Mouse (Mus musculus) embryonic facial prominence, embryonic 12.5 days (tissue): ENCODE measurements around the gene Mmp21. TPM values are rescaled to one million over a fixed set of nuclear protein-coding genes. Genes with fewer than 3 reads are reported as not detected.
"Not testable (repeated sequence)": the region's sequence is repeated elsewhere in the genome, so short reads cannot be mapped to it uniquely, and the experiment has no call there.

Source experiments
- ATAC-seq: fragments of 200-750 bp; cut with Nextera tagmentation; 2 replicates; pipeline ENCODE4 v1.8.0; 2017; ENCODE audit not compliant: insufficient number of reproducible peaks, insufficient read depth, low FRiP score, low TSS enrichment
- H3K27ac ChIP-seq: fragments of 300-500 bp; sonication (generic); 2 replicates; pipeline ENCODE4 v1.5.1; 2016; ENCODE audit warnings: mild to moderate bottlenecking
- H3K27me3 ChIP-seq: fragments of 300-500 bp; sonication (generic); 2 replicates; pipeline ENCODE4 v1.6.1; 2016; ENCODE audit warnings: mild to moderate bottlenecking, moderate library complexity
- H3K36me3 ChIP-seq: fragments of 300-500 bp; sonication (generic); 2 replicates; pipeline ENCODE4 v1.6.1; 2016; ENCODE audit warnings: mild to moderate bottlenecking
- H3K4me1 ChIP-seq: fragments of 300-500 bp; sonication (generic); 2 replicates; pipeline ENCODE4 v1.6.1; 2016
- H3K4me2 ChIP-seq: fragments of 300-500 bp; sonication (generic); replicated peaks from 2 replicates; pipeline ENCODE4 v1.6.1; 2016; ENCODE audit warnings: mild to moderate bottlenecking, moderate library complexity
- H3K4me3 ChIP-seq: fragments of 300-500 bp; sonication (generic); 2 replicates; pipeline ENCODE4 v1.5.1; 2016; ENCODE audit warnings: mild to moderate bottlenecking
- H3K9ac ChIP-seq: fragments of 300-500 bp; sonication (generic); 2 replicates; pipeline ENCODE4 v1.6.1; 2016; ENCODE audit warnings: mild to moderate bottlenecking, moderate library complexity
- H3K9me3 ChIP-seq: fragments of 300-500 bp; sonication (generic); 2 replicates; pipeline ENCODE4 v1.6.1; 2016; ENCODE audit warnings: mild to moderate bottlenecking, moderate library complexity
- WGBS: fragments of 180-500 bp; shearing (Covaris S2); methylation state at CpG from one replicate; pipeline ENCODE4 v1.1.7; 2016; 5-methylcytosine and 5-hydroxymethylcytosine counted together
- polyA plus RNA-seq: library from polyadenylated mRNA; unstranded; fragments of >200 nt; fragmentation: Nextera tagmentation; extraction: Ambion mirVana; gene quantifications from 2 replicates; pipeline ENCODE4 v1.2.1, GENCODE M21; 2016

Mmp21 gene
- polyA plus RNA-seq, 1 experiment from 2014 or later: 0.12 TPM

- no peak for ATAC-seq
- WGBS: 82% methylated on average over 4 of the region's 4 CpGs
- H3K27ac ChIP-seq: no peak overlapping the region
- no peak overlapping the region for H3K4me3 ChIP-seq
- peaks cover 16% of the 10 kb centered on the region; the same call in 1 of the 2 replicates for H3K36me3 ChIP-seq
- H3K9me3 ChIP-seq: no peaks in the 10 kb centered on the region
- H3K4me1 ChIP-seq: no peaks in the 10 kb centered on the region
- H3K9ac ChIP-seq: no peak overlapping the region
- no peak overlapping the region for H3K4me2 ChIP-seq
- no peaks in the 10 kb centered on the region for H3K27me3 ChIP-seq
Measured at GRCm38 (mm10) chr7:133699885-133700284, 20.0 kb upstream of the Mmp21 start.

- Histone ChIP-seq H3K27me3 (no peaks in the 10 kb centered on the region), H3K9ac (no peak overlapping the region), H3K27ac (no peak overlapping the region), H3K4me3 (no peak overlapping the region), H3K4me2 (no peak overlapping the region), H3K9me3 (no peaks in the 10 kb centered on the region), H3K36me3 (peaks cover 16% of the 10 kb centered on the region; the same call in 1 of the 2 replicates), H3K4me1 (no peaks in the 10 kb centered on the region)
- 86% methylated on average over 12 of the region's 12 CpGs for WGBS
- no peak for ATAC-seq
Measured at GRCm38 (mm10) chr7:133698021-133698709, 18.3 kb upstream of the Mmp21 start.

- H3K9ac ChIP-seq, ATAC-seq, H3K4me2 ChIP-seq, H3K4me1 ChIP-seq, H3K4me3 ChIP-seq, H3K27ac ChIP-seq, H3K27me3 ChIP-seq: not testable (repeated sequence)
- Histone ChIP-seq H3K9me3 (peaks cover 11% of the 10 kb centered on the region; the same call in 1 of the 2 replicates), H3K36me3 (peaks cover 35% of the 10 kb centered on the region)
Measured at GRCm38 (mm10) chr7:133685644-133686043, 5.8 kb upstream of the Mmp21 start.

GRCm38 (mm10) chr7:133684701-133685100 is 4.8 kb upstream of the Mmp21 start:
- Histone ChIP-seq H3K36me3 (peaks cover 25% of the 10 kb centered on the region), H3K4me1 (no peaks in the 10 kb centered on the region), H3K4me3 (no peak overlapping the region), H3K27ac (no peak overlapping the region), H3K4me2 (no peak overlapping the region), H3K27me3 (no peaks in the 10 kb centered on the region), H3K9me3 (peaks cover 11% of the 10 kb centered on the region; the same call in 1 of the 2 replicates), H3K9ac (no peak overlapping the region)
- 95% methylated on average over 6 of the region's 6 CpGs for WGBS
- no peak for ATAC-seq

GRCm38 (mm10) chr7:133684110-133684509 is 4.2 kb upstream of the Mmp21 start:
- Histone ChIP-seq H3K4me3 (no peak overlapping the region), H3K9ac (no peak overlapping the region), H3K4me2 (no peak overlapping the region), H3K27ac (no peak overlapping the region), H3K4me1 (no peaks in the 10 kb centered on the region), H3K27me3 (no peaks in the 10 kb centered on the region), H3K36me3 (peaks cover 19% of the 10 kb centered on the region), H3K9me3 (peaks cover 11% of the 10 kb centered on the region; the same call in 1 of the 2 replicates)
- ATAC-seq: no peak
- WGBS: 82% methylated on average over 5 of the region's 5 CpGs

- Histone ChIP-seq H3K27ac (no peak overlapping the region), H3K9me3 (peaks cover 10% of the 10 kb centered on the region; the same call in 1 of the 2 replicates), H3K4me2 (no peak overlapping the region), H3K36me3 (peaks cover 15% of the 10 kb centered on the region), H3K9ac (no peak overlapping the region), H3K4me3 (no peak overlapping the region), H3K4me1 (no peaks in the 10 kb centered on the region), H3K27me3 (no peaks in the 10 kb centered on the region)
- 78% methylated on average over 5 of the region's 5 CpGs for WGBS
- no peak for ATAC-seq
Measured at GRCm38 (mm10) chr7:133683626-133684025, 3.8 kb upstream of the Mmp21 start.

- no peak overlapping the region for H3K27ac ChIP-seq
Measured at GRCm38 (mm10) chr7:133679439-133679838, 422 bp downstream of the Mmp21 start.

GRCm38 (mm10) chr7:133678716-133679115 is 1.1 kb downstream of the Mmp21 start:
- no peak overlapping the region for H3K27ac ChIP-seq
- H3K9ac ChIP-seq: no peak overlapping the region
- H3K4me3 ChIP-seq: no peak overlapping the region
- no peaks in the 10 kb centered on the region for H3K9me3 ChIP-seq
- no peak for ATAC-seq
- no peak overlapping the region for H3K4me2 ChIP-seq
- H3K36me3 ChIP-seq: 0 out of 2 replicates have a peak, but pooled peaks cover 3% of the 10 kb centered on the region
- no peaks in the 10 kb centered on the region for H3K4me1 ChIP-seq
- no peaks in the 10 kb centered on the region for H3K27me3 ChIP-seq
- WGBS: 81% methylated on average over 8 of the region's 8 CpGs

More at GRCm38 (mm10) chr7:133679439-133679838, 422 bp downstream of the Mmp21 start:
- no peaks in the 10 kb centered on the region for H3K36me3 ChIP-seq
- no peak for ATAC-seq
- H3K4me2 ChIP-seq: no peak overlapping the region
- H3K9me3 ChIP-seq: no peaks in the 10 kb centered on the region
- no peak overlapping the region for H3K4me3 ChIP-seq
- no peaks in the 10 kb centered on the region for H3K4me1 ChIP-seq
- H3K27me3 ChIP-seq: no peaks in the 10 kb centered on the region
- WGBS: 72% methylated on average over 4 of the region's 4 CpGs
- no peak overlapping the region for H3K9ac ChIP-seq

- Histone ChIP-seq H3K4me2 (no peak overlapping the region), H3K27ac (no peak overlapping the region), H3K4me1 (no peaks in the 10 kb centered on the region), H3K9me3 (no peaks in the 10 kb centered on the region), H3K36me3 (peaks cover 29% of the 10 kb centered on the region), H3K4me3 (no peak overlapping the region), H3K27me3 (no peaks in the 10 kb centered on the region), H3K9ac (no peak overlapping the region)
- ATAC-seq: no peak
- 67% methylated on average over 9 of the region's 9 CpGs for WGBS
Measured at GRCm38 (mm10) chr7:133676002-133676401, 3.9 kb downstream of the Mmp21 start.

GRCm38 (mm10) chr7:133670846-133671245 is 9.0 kb downstream of the Mmp21 start:
- Histone ChIP-seq H3K4me2 (no peak overlapping the region), H3K9me3 (no peaks in the 10 kb centered on the region), H3K9ac (no peak overlapping the region), H3K27me3 (no peaks in the 10 kb centered on the region), H3K27ac (no peak overlapping the region), H3K4me1 (no peaks in the 10 kb centered on the region), H3K4me3 (no peak overlapping the region), H3K36me3 (peaks cover 72% of the 10 kb centered on the region)
- no peak for ATAC-seq
- WGBS: 88% methylated on average over 3 of the region's 3 CpGs

- Histone ChIP-seq H3K4me1 (no peaks in the 10 kb centered on the region), H3K27ac (no peak overlapping the region), H3K36me3 (peaks cover 80% of the 10 kb centered on the region), H3K9ac (no peak overlapping the region), H3K4me3 (no peak overlapping the region), H3K4me2 (no peak overlapping the region), H3K9me3 (no peaks in the 10 kb centered on the region), H3K27me3 (no peaks in the 10 kb centered on the region)
- WGBS: 94% methylated on average over 9 of the region's 9 CpGs
- no peak for ATAC-seq
Measured at GRCm38 (mm10) chr7:133669946-133670345, 9.9 kb downstream of the Mmp21 start.

- H3K27ac ChIP-seq: no peak overlapping the region
- H3K4me1 ChIP-seq: no peaks in the 10 kb centered on the region
- peaks cover 89% of the 10 kb centered on the region for H3K36me3 ChIP-seq
- H3K4me2 ChIP-seq: no peak overlapping the region
- no peaks in the 10 kb centered on the region for H3K9me3 ChIP-seq
- no peak overlapping the region for H3K4me3 ChIP-seq
- ATAC-seq: no peak
- WGBS: 92% methylated on average over 1 of the region's 1 CpGs
- no peaks in the 10 kb centered on the region for H3K27me3 ChIP-seq
- H3K9ac ChIP-seq: no peak overlapping the region
Measured at GRCm38 (mm10) chr7:133669071-133669470, 10.8 kb downstream of the Mmp21 start.
